Mouse (Mus musculus): ENCODE data around the gene Lrrk1.
A peak's percentile ranks its signal among the peaks of the same experiment; 100 is the strongest.

The Lrrk1 gene

GRCm38 (mm10) chr7:66301486-66301885 lies 86.7 kb downstream of the Lrrk1 start:
- DNase-seq (ENCODE audit: low spot score in 2 of 2), result no peak

GRCm38 (mm10) chr7:66300680-66301079 lies 87.5 kb downstream of the Lrrk1 start:
- DNase-seq (ENCODE audit: low spot score in 2 of 2), result peak in 1 of 2 experiments; percentile 70

- no peak for DNase-seq (ENCODE audit: low spot score in 2 of 2)
Measured at GRCm38 (mm10) chr7:66297656-66298021, 90.5 kb downstream of the Lrrk1 start.

GRCm38 (mm10) chr7:66296921-66297655 lies 91.1 kb downstream of the Lrrk1 start:
- no peak for DNase-seq (ENCODE audit: low spot score in 2 of 2)

GRCm38 (mm10) chr7:66292552-66293376 lies 95.4 kb downstream of the Lrrk1 start:
- DNase-seq (ENCODE audit: low spot score in 2 of 2), result no peak

- no peak for DNase-seq (ENCODE audit: low spot score in 2 of 2)
Measured at GRCm38 (mm10) chr7:66292010-66292409, 96.1 kb downstream of the Lrrk1 start.

- no peak for DNase-seq (ENCODE audit: low spot score in 2 of 2)
Measured at GRCm38 (mm10) chr7:66282984-66283612, 105.1 kb downstream of the Lrrk1 start.

GRCm38 (mm10) chr7:66282265-66282664 lies 105.9 kb downstream of the Lrrk1 start:
- DNase-seq (ENCODE audit: low spot score in 2 of 2), result no peak

- DNase-seq (ENCODE audit: low spot score in 2 of 2), result no peak
Measured at GRCm38 (mm10) chr7:66278001-66278400, 110.1 kb downstream of the Lrrk1 start.

- DNase-seq (ENCODE audit: low spot score in 2 of 2), result no peak
Measured at GRCm38 (mm10) chr7:66273494-66273893, 114.7 kb downstream of the Lrrk1 start.

- DNase-seq (ENCODE audit: low spot score in 2 of 2), result no peak
Measured at GRCm38 (mm10) chr7:66271226-66271625, 116.9 kb downstream of the Lrrk1 start.

- DNase-seq (ENCODE audit: low spot score in 2 of 2), result no peak
Measured at GRCm38 (mm10) chr7:66266942-66267850, 121.0 kb downstream of the Lrrk1 start.

GRCm38 (mm10) chr7:66263421-66263820 lies 124.7 kb downstream of the Lrrk1 start:
- no peak for DNase-seq (ENCODE audit: low spot score in 2 of 2)

- DNase-seq (ENCODE audit: low spot score in 2 of 2), result no peak
Measured at GRCm38 (mm10) chr7:66262570-66263156, 125.5 kb downstream of the Lrrk1 start.

- no peak for DNase-seq (ENCODE audit: low spot score in 2 of 2)
Measured at GRCm38 (mm10) chr7:66260763-66261390, 127.3 kb downstream of the Lrrk1 start.

- no peak for DNase-seq (ENCODE audit: low spot score in 2 of 2)
Measured at GRCm38 (mm10) chr7:66260295-66260694, 127.9 kb downstream of the Lrrk1 start.

- no peak for DNase-seq (ENCODE audit: low spot score in 2 of 2)
Measured at GRCm38 (mm10) chr7:66259436-66260206, 128.5 kb downstream of the Lrrk1 start.

- DNase-seq (ENCODE audit: low spot score in 2 of 2), result no peak
Measured at GRCm38 (mm10) chr7:66258997-66259396, 129.2 kb downstream of the Lrrk1 start.

GRCm38 (mm10) chr7:66257232-66257631 lies 130.9 kb downstream of the Lrrk1 start:
- DNase-seq (ENCODE audit: low spot score in 2 of 2), result no peak

- DNase-seq (ENCODE audit: low spot score in 2 of 2), result no peak
Measured at GRCm38 (mm10) chr7:66256441-66256840, 131.7 kb downstream of the Lrrk1 start.

Measured in left cerebral cortex, adult 9 months (tissue).